ENCODE assay signal across 17 mouse cellular contexts in genomic region chr14:99616655-99617335, GRCm38 (mm10).
A peak's percentile ranks its signal among the peaks of the same experiment; 100 is the strongest.
DNase-seq lines count a peak whose midpoint lies in the region; ATAC-seq and TF ChIP-seq lines count a peak whose summit lies in the region.
"Had no signal": no experiment of that assay in that cellular context is flagged by ENCODE, and none has a peak within 500 bp of the region (broad histone marks: within the 10 kb centered on the region; RNA-seq: fewer than 3 reads in every experiment).

No protein-coding gene starts in this region.

- WGBS in hindbrain, embryonic 16.5 days: 50% methylated on average over 7 of the region's 7 CpGs
- 58% methylated on average over 7 of the region's 7 CpGs for WGBS in hindbrain, embryonic 12.5 days
- WGBS in hindbrain, postnatal 0 days: 56% methylated on average over 7 of the region's 7 CpGs
- 52% methylated on average over 7 of the region's 7 CpGs for WGBS in kidney, postnatal 0 days

- peak; percentile 27; the same call in 1 of the 2 replicates for ATAC-seq in hindbrain, embryonic 16.5 days
- ATAC-seq in hindbrain, embryonic 12.5 days (ENCODE audit: low FRiP score): no peak
- ATAC-seq in hindbrain, postnatal 0 days: 0 out of 2 replicates have a peak, but pooled peaks have one; percentile 21
- no peak for ATAC-seq in kidney, postnatal 0 days (replicated peaks; ENCODE audit: low FRiP score, low read depth)
- ATAC-seq in cerebellum, adult (ENCODE audit: insufficient number of reproducible peaks, low FRiP score, low TSS enrichment): no peak
- ATAC-seq: lung, postnatal 0 days had no signal

- no peak overlapping the region for H3K27ac ChIP-seq in hindbrain, embryonic 16.5 days (ENCODE audit: low read depth, low read length)
- no peak overlapping the region for H3K27ac ChIP-seq in hindbrain, embryonic 12.5 days
- H3K27ac ChIP-seq in hindbrain, postnatal 0 days: no peak overlapping the region
- H3K27ac ChIP-seq in kidney, postnatal 0 days: peak overlapping the region; percentile 54; the same call in 1 of the 2 replicates
- H3K27ac ChIP-seq: hindbrain, embryonic 15.5 days; limb, embryonic 10.5 days; midbrain, embryonic 12.5 days had no signal

- H3K36me3 ChIP-seq in hindbrain, embryonic 16.5 days (ENCODE audit: control insufficient read depth, insufficient read depth, low read length): no peaks in the 10 kb centered on the region
- H3K36me3 ChIP-seq in hindbrain, embryonic 12.5 days: no peaks in the 10 kb centered on the region
- no peaks in the 10 kb centered on the region for H3K36me3 ChIP-seq in hindbrain, postnatal 0 days (ENCODE audit: insufficient read depth, low read length)
- H3K36me3 ChIP-seq in kidney, postnatal 0 days (ENCODE audit: insufficient read depth, low read length): no peaks in the 10 kb centered on the region
- H3K36me3 ChIP-seq: hindbrain, embryonic 15.5 days; limb, embryonic 10.5 days; midbrain, embryonic 12.5 days had no signal

- H3K4me3 ChIP-seq in hindbrain, embryonic 16.5 days (ENCODE audit: low read length): no peak overlapping the region
- no peak overlapping the region for H3K4me3 ChIP-seq in hindbrain, embryonic 12.5 days
- H3K4me3 ChIP-seq in hindbrain, postnatal 0 days (ENCODE audit: low read length): no peak overlapping the region
- no peak overlapping the region for H3K4me3 ChIP-seq in kidney, postnatal 0 days (replicated peaks; ENCODE audit: low read depth, low read length)
- H3K4me3 ChIP-seq: erythroblast, embryonic 14.5 days; hindbrain, embryonic 15.5 days; limb, embryonic 10.5 days; midbrain, embryonic 12.5 days had no signal

- TF ChIP-seq CTCF in hindbrain, postnatal 0 days (IDR thresholded peaks at IDR 0.05; ENCODE audit: low read depth): no peak
- no peak for TF ChIP-seq CTCF in kidney, postnatal 0 days (IDR thresholded peaks at IDR 0.05; ENCODE audit: low read depth)

- no peaks in the 10 kb centered on the region for H3K27me3 ChIP-seq in hindbrain, embryonic 16.5 days (replicated peaks; ENCODE audit: control insufficient read depth, insufficient read depth, low read length)
- no peaks in the 10 kb centered on the region for H3K27me3 ChIP-seq in hindbrain, embryonic 12.5 days
- H3K27me3 ChIP-seq in hindbrain, postnatal 0 days (ENCODE audit: insufficient read depth, low read length): no peaks in the 10 kb centered on the region
- H3K27me3 ChIP-seq in kidney, postnatal 0 days (ENCODE audit: insufficient read depth, low read length): no peaks in the 10 kb centered on the region
- H3K27me3 ChIP-seq: hindbrain, embryonic 15.5 days; midbrain, embryonic 12.5 days had no signal

- H3K4me1 ChIP-seq in hindbrain, embryonic 16.5 days (ENCODE audit: control insufficient read depth, insufficient read depth, low read depth, low read length): no peaks in the 10 kb centered on the region; the same call in 1 of the 2 replicates
- peaks cover 2% of the 10 kb centered on the region; the same call in 1 of the 2 replicates for H3K4me1 ChIP-seq in hindbrain, embryonic 12.5 days
- H3K4me1 ChIP-seq in hindbrain, postnatal 0 days (ENCODE audit: insufficient read depth, low read length): no peaks in the 10 kb centered on the region
- H3K4me1 ChIP-seq in kidney, postnatal 0 days (replicated peaks; ENCODE audit: insufficient read depth, low read length): no peaks in the 10 kb centered on the region
- H3K4me1 ChIP-seq: limb, embryonic 10.5 days had no signal

- intact Hi-C loops in gastrocnemius, postnatal 36 days (cut with DNase I): no loop called here

- H3K4me2 ChIP-seq in hindbrain, embryonic 16.5 days (ENCODE audit: low read length): no peak overlapping the region
- H3K4me2 ChIP-seq in hindbrain, embryonic 12.5 days (replicated peaks): no peak overlapping the region
- H3K4me2 ChIP-seq in hindbrain, postnatal 0 days (ENCODE audit: low read depth, low read length): no peak overlapping the region
- no peak overlapping the region for H3K4me2 ChIP-seq in kidney, postnatal 0 days (ENCODE audit: low read length)
- H3K4me2 ChIP-seq: hindbrain, embryonic 15.5 days; midbrain, embryonic 12.5 days had no signal

- no peaks in the 10 kb centered on the region for H3K9me3 ChIP-seq in hindbrain, embryonic 16.5 days (ENCODE audit: control insufficient read depth, low read length)
- H3K9me3 ChIP-seq in hindbrain, embryonic 12.5 days (replicated peaks): no peaks in the 10 kb centered on the region
- H3K9me3 ChIP-seq in hindbrain, postnatal 0 days (ENCODE audit: low read length): no peaks in the 10 kb centered on the region
- no peaks in the 10 kb centered on the region for H3K9me3 ChIP-seq in kidney, postnatal 0 days (replicated peaks; ENCODE audit: low read length)
- H3K9me3 ChIP-seq: hindbrain, embryonic 15.5 days; limb, embryonic 10.5 days; midbrain, embryonic 12.5 days had no signal

- no peak overlapping the region for H3K9ac ChIP-seq in hindbrain, embryonic 16.5 days (ENCODE audit: low read depth, low read length)
- H3K9ac ChIP-seq in hindbrain, embryonic 12.5 days: no peak overlapping the region
- H3K9ac ChIP-seq in hindbrain, postnatal 0 days (replicated peaks; ENCODE audit: low read length): no peak overlapping the region
- no peak overlapping the region for H3K9ac ChIP-seq in kidney, postnatal 0 days (ENCODE audit: low read depth, low read length)
- H3K9ac ChIP-seq: hindbrain, embryonic 15.5 days; midbrain, embryonic 12.5 days had no signal

- peak; percentile 54 for DNase-seq in 416B (ENCODE audit: low read depth)
- DNase-seq in hindbrain, postnatal 0 days (ENCODE audit: low spot score): no peak
- DNase-seq in kidney, postnatal 0 days (ENCODE audit: low spot score): peak; percentile 28
- DNase-seq in gastrocnemius, postnatal 36 days: no peak
- DNase-seq in thymus, postnatal 14 days: no peak
- DNase-seq: cerebellum, adult 2 months; embryo, embryonic 11 days; heart, adult 18-20 months; right cerebral cortex, adult 18-20 months had no signal

Comparison
In these comparisons a context has a peak if more than half of its experiments do, and no peak if none do; other contexts are left out.
1. ATAC-seq: peak in hindbrain, embryonic 16.5 days (single experiment) and hindbrain, postnatal 0 days (single experiment); none in hindbrain, embryonic 12.5 days (single experiment), kidney, postnatal 0 days (single experiment) and cerebellum, adult (single experiment).
2. DNase-seq: peak in 416B (single experiment) and kidney, postnatal 0 days (single experiment); none in hindbrain, postnatal 0 days (single experiment), gastrocnemius, postnatal 36 days (0 of 2) and thymus, postnatal 14 days (single experiment).